Mouse (Mus musculus): ENCODE data around the gene Adpgk.
"Not testable (repeated sequence)": the region's sequence is repeated elsewhere in the genome, so short reads cannot be mapped to it uniquely, and the experiment has no call there.

The Adpgk gene

GRCm38 (mm10) chr9:59289529-59290115 lies 1.7 kb upstream of the Adpgk start:
- DNase-seq, result no peak

- no peak for DNase-seq
Observed at GRCm38 (mm10) chr9:59291688-59292492, 532 bp downstream of the Adpgk start.

DNA sequence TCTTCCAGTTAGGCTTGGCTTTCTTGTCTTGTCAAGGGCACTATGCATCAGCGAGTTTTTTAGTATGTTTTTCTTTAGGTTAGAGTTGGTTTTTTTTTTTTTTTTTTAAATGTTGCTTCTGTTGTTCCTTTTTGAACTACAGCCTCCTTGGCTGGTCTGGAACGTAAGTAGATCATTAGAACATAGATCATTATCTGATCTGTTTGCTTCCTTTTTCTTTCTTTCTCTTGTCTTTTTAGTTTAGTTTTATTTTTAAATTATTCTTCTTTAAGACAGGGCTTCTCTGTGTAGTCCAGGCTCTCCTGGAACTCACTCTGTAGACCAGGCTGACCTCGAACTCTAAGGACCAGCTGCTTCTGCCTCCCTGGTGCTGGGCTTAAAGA lies 1.1 kb downstream of the Adpgk start:
- no peak for DNase-seq

GRCm38 (mm10) chr9:59296419-59296818 lies 5.1 kb downstream of the Adpgk start:
- no peak for DNase-seq

DNA sequence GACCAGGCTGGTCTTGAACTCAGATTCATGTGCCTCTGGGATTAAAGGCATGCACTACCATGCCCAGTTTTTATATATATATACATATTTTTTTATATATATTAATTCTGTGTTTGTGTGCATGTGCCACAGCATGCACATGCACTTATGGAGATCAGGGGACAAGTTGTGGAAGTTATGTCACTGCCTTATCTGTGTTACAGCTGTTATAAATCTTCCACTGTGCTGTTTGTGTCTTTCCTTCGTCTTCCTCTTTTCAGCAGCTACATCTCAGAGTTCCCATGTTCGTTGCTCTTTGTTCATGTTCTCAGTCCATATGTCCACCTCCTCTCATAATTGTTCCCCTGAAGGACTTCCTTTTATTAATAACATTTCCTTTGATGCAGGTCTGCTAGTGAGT lies 16.5 kb downstream of the Adpgk start:
- DNase-seq, result no peak

- no peak for DNase-seq
Observed at GRCm38 (mm10) chr9:59310582-59311283, 19.4 kb downstream of the Adpgk start.

- no peak for DNase-seq
Observed at GRCm38 (mm10) chr9:59311284-59311670, 19.9 kb downstream of the Adpgk start.

- no peak for DNase-seq
Observed at GRCm38 (mm10) chr9:59316206-59316605, 24.8 kb downstream of the Adpgk start.

DNA sequence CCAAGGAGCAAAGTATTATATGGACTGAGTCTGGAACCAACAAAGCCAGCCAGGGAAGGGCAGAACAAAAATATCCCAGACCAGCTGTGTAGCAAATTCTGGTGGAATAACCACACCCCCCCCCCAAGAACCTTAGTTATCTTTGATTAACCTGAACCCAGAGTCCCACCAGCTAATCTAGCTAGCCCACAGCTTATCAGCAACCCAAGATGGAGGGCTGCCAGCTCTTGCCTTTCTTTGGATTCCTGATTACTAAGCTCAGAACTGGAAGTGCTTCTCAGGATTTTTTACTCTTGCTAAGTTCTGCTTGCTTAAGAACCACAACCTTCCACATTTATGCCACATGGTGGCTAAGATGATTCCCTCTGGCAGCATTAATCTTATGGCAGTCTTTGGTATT lies 33.0 kb downstream of the Adpgk start:
- DNase-seq, result no peak

DNA sequence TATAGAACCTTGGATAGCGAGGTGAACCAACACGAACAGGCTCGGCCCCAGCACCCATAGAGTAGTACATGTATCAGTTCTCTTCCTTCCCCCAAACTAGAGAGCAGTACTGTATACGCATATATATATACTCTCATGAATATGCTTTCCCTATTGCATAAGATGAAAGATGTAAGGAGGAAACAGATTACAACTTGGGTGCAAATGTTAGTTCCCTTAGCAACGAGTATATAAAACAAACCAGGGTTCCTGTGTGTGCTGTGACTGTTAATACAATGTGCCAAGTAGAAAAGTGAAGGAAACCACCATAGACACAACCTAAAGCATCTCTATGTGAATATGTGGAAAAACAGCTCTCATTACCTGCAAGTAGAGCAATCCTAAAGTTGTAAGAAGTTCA lies 38.7 kb downstream of the Adpgk start:
- no peak for DNase-seq

GRCm38 (mm10) chr9:59336539-59336938 lies 45.2 kb downstream of the Adpgk start:
- DNase-seq, result no peak

DNA sequence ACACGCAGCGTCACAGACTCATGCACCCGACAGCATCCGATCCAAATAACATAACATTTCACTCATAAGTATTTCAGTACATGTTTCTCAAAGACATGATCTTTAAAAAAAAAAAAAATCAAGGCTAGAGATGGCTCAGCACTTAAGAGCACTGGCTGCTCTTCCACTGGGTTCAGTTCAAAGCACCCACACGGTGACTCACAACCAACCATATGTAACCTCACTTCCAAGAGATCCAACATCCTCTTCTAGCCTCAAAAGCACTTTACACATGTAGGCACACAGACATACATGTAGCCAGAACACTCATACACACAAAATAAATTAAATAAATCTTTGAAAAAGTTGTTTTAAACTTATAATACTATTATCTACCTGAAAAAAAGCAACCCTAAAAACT lies 46.5 kb downstream of the Adpgk start:
- DNase-seq, result no peak

DNA sequence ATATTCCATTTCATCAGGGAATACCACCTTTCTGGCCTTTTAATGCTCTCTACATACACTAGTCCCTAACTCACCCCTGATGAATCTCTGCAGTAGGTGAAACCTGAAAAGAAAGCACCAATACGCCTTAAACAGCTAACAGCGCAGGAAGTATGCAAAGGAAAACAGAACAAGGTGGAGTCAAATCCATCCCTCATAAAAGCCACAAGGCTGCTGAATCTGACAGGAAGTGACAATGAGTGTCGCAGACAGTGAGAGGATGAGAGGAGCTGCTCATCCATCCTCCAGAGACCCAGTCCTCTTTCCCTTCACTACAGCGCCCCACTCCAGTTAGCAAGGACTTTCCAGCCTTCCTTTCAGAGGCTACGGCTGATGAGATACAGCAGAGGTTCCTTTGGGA lies 47.1 kb downstream of the Adpgk start:
- DNase-seq, result no peak

GRCm38 (mm10) chr9:59339107-59339506 lies 47.7 kb downstream of the Adpgk start:
- DNase-seq, result no peak

DNA sequence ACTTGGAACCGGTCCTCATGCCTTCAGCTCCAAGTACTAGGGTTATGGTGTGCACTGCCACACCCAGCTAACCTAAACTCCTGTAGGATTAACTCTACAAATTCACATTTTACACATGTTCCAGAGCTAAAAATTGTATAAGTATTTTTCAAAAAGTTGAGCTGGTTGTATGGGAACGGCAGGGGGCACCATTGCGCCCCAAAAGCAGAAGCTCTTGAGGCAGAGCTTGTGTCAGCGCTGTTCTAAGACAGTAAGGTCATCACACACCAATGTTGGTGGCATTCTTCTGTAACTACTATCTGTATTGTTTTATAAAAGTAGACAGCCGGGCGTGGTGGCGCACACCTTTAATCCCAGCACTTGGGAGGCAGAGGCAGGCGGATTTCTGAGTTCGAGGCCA lies 48.6 kb downstream of the Adpgk start:
- DNase-seq, result peak; percentile 11

- no peak for DNase-seq
Observed at GRCm38 (mm10) chr9:59346176-59346575, 54.8 kb downstream of the Adpgk start.

- DNase-seq, result no peak
Observed at GRCm38 (mm10) chr9:59352586-59353252, 61.4 kb downstream of the Adpgk start.

GRCm38 (mm10) chr9:59353253-59353639 lies 61.9 kb downstream of the Adpgk start, which contains the start of gene Bbs4:
Gene Bbs4, minus strand, starts transcription at chr9:59353508.
- peak; percentile 93 for DNase-seq

GRCm38 (mm10) chr9:59358041-59358440 lies 66.7 kb downstream of the Adpgk start:
- not testable (repeated sequence) for DNase-seq

DNA sequence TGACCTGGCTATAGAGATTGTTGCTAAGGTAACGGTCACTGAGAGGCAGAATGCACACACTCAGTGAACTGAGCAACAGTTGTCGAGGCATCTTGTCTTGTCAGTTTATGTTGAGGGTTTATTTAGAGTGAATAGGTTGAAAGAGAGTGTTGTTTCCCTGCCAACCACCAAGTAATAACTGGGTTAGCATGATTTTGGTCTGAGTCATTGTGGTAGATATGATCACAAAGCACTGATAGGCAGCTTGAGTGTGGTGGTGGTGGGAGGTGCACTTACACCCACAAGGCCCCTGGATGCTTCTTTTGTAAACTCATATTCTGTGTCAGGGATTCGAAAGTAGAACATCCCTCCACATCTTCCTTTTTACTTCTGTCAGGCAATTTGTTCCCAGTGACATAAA lies 69.1 kb downstream of the Adpgk start:
- DNase-seq, result not testable (repeated sequence)

DNA sequence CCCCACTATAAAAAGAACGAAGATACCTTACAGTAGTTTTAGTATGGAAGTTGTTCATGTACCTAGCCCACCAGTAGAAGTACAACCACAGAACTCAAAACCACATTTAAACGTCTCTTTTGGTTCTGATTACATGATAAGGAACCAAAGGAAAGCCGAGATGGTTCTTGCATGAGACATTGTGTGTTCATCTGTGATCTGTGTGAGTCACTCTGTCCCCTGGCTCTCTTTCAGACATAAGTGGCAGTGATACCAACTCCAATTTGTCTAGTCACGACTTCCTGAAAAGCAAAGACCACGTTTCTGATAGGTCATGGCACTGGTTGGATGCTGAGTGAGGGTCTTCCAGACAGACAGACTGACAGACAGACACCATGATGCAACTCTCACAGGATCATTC lies 77.9 kb downstream of the Adpgk start:
- DNase-seq, result no peak

DNA sequence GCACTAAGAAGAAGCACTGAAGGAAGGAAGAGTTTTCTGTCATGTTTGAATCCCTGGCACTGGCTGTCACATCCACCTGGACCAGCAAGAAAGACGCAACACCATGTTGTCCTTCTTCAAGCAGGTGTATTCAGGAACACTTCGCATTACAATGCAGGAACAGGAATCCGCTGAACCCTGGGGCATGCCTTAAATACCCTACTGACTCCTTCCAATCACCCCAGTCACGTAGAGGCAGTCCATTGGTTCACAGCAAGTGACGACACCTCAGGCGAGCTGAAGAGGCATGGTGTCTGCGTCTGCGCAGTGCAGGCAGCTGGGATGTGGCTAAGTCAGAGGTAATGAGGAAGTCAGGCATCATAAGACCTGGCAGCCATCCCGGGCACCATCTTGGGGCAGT lies 78.3 kb downstream of the Adpgk start:
- no peak for DNase-seq
